Mouse (Mus musculus) brain, embryonic 14.5 days (tissue): ENCODE data around the gene Arpc1a.

Source experiments
- CTCF ChIP-seq: fragments of 200-500 bp; IDR thresholded peaks from 2 replicates; pipeline ENCODE4 v1.5.1; 2012; ENCODE audit warnings: inconsistent platforms, mild to moderate bottlenecking, moderate library complexity, borderline replicate concordance; ENCODE audit not compliant: insufficient read depth, insufficient read length; ENCODE audit errors: extremely low read depth
- POLR2A ChIP-seq: fragments of 200-500 bp; IDR thresholded peaks from 2 replicates; pipeline ENCODE4 v1.6.1; 2012; ENCODE audit warnings: mild to moderate bottlenecking, inconsistent platforms, borderline replicate concordance; ENCODE audit not compliant: poor library complexity, insufficient read depth, insufficient read length, severe bottlenecking; ENCODE audit errors: extremely low read depth

DNA sequence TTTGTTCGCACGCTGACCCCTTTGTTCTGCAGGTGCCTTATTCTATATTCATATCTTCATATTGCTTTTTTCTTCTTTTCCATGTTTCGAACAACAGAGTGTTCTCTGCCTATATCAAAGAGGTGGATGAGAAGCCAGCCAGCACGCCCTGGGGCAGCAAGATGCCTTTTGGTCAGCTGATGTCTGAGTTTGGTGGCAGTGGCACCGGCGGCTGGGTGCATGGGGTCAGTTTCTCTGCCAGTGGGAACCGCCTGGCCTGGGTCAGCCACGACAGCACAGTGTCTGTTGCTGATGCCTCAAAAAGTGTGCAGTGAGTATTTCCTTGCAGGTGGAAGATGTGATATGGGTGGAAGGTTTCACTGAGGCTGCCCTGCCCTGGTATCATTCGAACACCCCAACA lies 17.3 kb downstream of the Arpc1a start:
- TF ChIP-seq CTCF (no peak), POLR2A (no peak)
